Mouse (Mus musculus) midbrain, embryonic 14.5 days (tissue): Measurements from ENCODE around the gene Cdk9. TPM values are rescaled to one million over a fixed set of nuclear protein-coding genes. Genes with fewer than 3 reads are reported as not detected.
A peak's percentile ranks its signal among the peaks of the same experiment; 100 is the strongest.

Experiments
- ATAC-seq: fragments of 200-750 bp; cut with Nextera tagmentation; 2 replicates; pipeline ENCODE4 v1.8.0; 2017; ENCODE audit warnings: moderate number of reproducible peaks, moderate library complexity; ENCODE audit not compliant: low FRiP score, low TSS enrichment
- DNase-seq: peaks from one replicate; pipeline ENCODE4 v3.0.0-alpha.2; 2015
- H3K27ac ChIP-seq: fragments of 300-500 bp; sonication (generic); replicated peaks from 2 replicates; pipeline ENCODE4 v1.5.1; 2014; ENCODE audit warnings: mild to moderate bottlenecking, low read depth, low read length, moderate library complexity
- H3K27me3 ChIP-seq: fragments of 300-500 bp; sonication (generic); 2 replicates; pipeline ENCODE4 v1.6.1; 2014; ENCODE audit warnings: low read length, control low read depth, mixed read lengths; ENCODE audit not compliant: control insufficient read depth, insufficient read depth
- H3K36me3 ChIP-seq: fragments of 300-500 bp; sonication (generic); 2 replicates; pipeline ENCODE4 v1.6.1; 2014; ENCODE audit warnings: low read length, control low read depth; ENCODE audit not compliant: control insufficient read depth, insufficient read depth
- H3K4me1 ChIP-seq: fragments of 300-500 bp; sonication (generic); 2 replicates; pipeline ENCODE4 v1.6.1; 2014; ENCODE audit warnings: mild to moderate bottlenecking, antibody characterized with exemption, low read length, control low read depth; ENCODE audit not compliant: control insufficient read depth, insufficient read depth
- H3K4me2 ChIP-seq: fragments of 300-500 bp; sonication (generic); 2 replicates; pipeline ENCODE4 v1.6.1; 2014; ENCODE audit warnings: mild to moderate bottlenecking, low read length, moderate library complexity
- H3K4me3 ChIP-seq: fragments of 300-500 bp; sonication (generic); replicated peaks from 2 replicates; pipeline ENCODE4 v1.5.1; 2014; ENCODE audit warnings: low read depth, low read length
- H3K9ac ChIP-seq: fragments of 300-500 bp; sonication (generic); replicated peaks from 2 replicates; pipeline ENCODE4 v1.6.1; 2014; ENCODE audit warnings: mild to moderate bottlenecking, low read length, moderate library complexity
- H3K9me3 ChIP-seq: fragments of 300-500 bp; sonication (generic); 2 replicates; pipeline ENCODE4 v1.6.1; 2016; ENCODE audit warnings: low read length, control low read depth, mixed read lengths; ENCODE audit not compliant: control insufficient read depth
- WGBS: fragments of 180-500 bp; shearing (Covaris S2); extraction: QIAGEN DNeasy Blood & Tissue Kit; methylation state at CpG from one replicate; pipeline ENCODE4 v1.1.7; 2014; 5-methylcytosine and 5-hydroxymethylcytosine counted together
- polyA plus RNA-seq: library from polyadenylated mRNA; unstranded; fragments of >200 nt; fragmentation: Nextera tagmentation; extraction: Ambion mirVana; gene quantifications from 2 replicates; pipeline ENCODE4 v1.2.1, GENCODE M21; 2014

Gene Cdk9
- polyA plus RNA-seq, 1 experiment from 2014 or later, result 61.4 TPM

GRCm38 (mm10) chr2:32739311-32739710, 26.4 kb upstream of the Cdk9 start:
- Histone ChIP-seq H3K36me3 (0 out of 2 replicates have a peak, but pooled peaks cover 3% of the 10 kb centered on the region), H3K9me3 (no peaks in the 10 kb centered on the region), H3K4me3 (no peak overlapping the region), H3K4me2 (no peak overlapping the region), H3K27ac (no peak overlapping the region), H3K9ac (no peak overlapping the region), H3K27me3 (no peaks in the 10 kb centered on the region), H3K4me1 (peaks cover 18% of the 10 kb centered on the region)
- WGBS, result 72% methylated on average over 4 of the region's 4 CpGs
- ATAC-seq (no peak), DNase-seq (no peak)

- no peak overlapping the region for H3K4me2 ChIP-seq
- no peak overlapping the region for H3K27ac ChIP-seq
- no peaks in the 10 kb centered on the region for H3K36me3 ChIP-seq
- no peak overlapping the region for H3K9ac ChIP-seq
- H3K27me3 ChIP-seq, result no peaks in the 10 kb centered on the region
- no peak overlapping the region for H3K4me3 ChIP-seq
- DNase-seq (no peak), ATAC-seq (no peak)
- H3K4me1 ChIP-seq, result peaks cover 9% of the 10 kb centered on the region; the same call in 1 of the 2 replicates
- no peaks in the 10 kb centered on the region for H3K9me3 ChIP-seq
- WGBS, result 55% methylated on average over 6 of the region's 6 CpGs
These were observed 24.1 kb upstream of the Cdk9 start for GRCm38 (mm10) chr2:32737008-32737407.

- Histone ChIP-seq H3K9ac (no peak overlapping the region), H3K4me2 (no peak overlapping the region), H3K27ac (no peak overlapping the region), H3K27me3 (no peaks in the 10 kb centered on the region), H3K9me3 (no peaks in the 10 kb centered on the region), H3K4me1 (peaks cover 9% of the 10 kb centered on the region; the same call in 1 of the 2 replicates), H3K36me3 (no peaks in the 10 kb centered on the region), H3K4me3 (no peak overlapping the region)
- no peak for ATAC-seq
- WGBS, result 40% methylated on average over 3 of the region's 3 CpGs
- DNase-seq, result no peak
These were observed 23.5 kb upstream of the Cdk9 start for GRCm38 (mm10) chr2:32736306-32736829.

GRCm38 (mm10) chr2:32734933-32735332, 22.1 kb upstream of the Cdk9 start:
- DNase-seq, result no peak
- 0 out of 2 replicates have a peak overlapping the region, but pooled peaks have one; percentile 6 for H3K9ac ChIP-seq
- no peaks in the 10 kb centered on the region for H3K27me3 ChIP-seq
- no peak for ATAC-seq
- no peaks in the 10 kb centered on the region for H3K4me1 ChIP-seq
- 64% methylated on average over 4 of the region's 4 CpGs for WGBS
- no peak overlapping the region for H3K4me3 ChIP-seq
- no peak overlapping the region; the same call in 1 of the 2 replicates for H3K27ac ChIP-seq
- no peak overlapping the region for H3K4me2 ChIP-seq
- no peaks in the 10 kb centered on the region for H3K36me3 ChIP-seq
- no peaks in the 10 kb centered on the region for H3K9me3 ChIP-seq

- H3K9ac ChIP-seq, result 0 out of 2 replicates have a peak overlapping the region, but pooled peaks have one; percentile 6
- no peak overlapping the region for H3K4me2 ChIP-seq
- peak overlapping the region; percentile 13; the same call in 1 of the 2 replicates for H3K27ac ChIP-seq
- H3K27me3 ChIP-seq, result no peaks in the 10 kb centered on the region
- no peaks in the 10 kb centered on the region for H3K36me3 ChIP-seq
- 37% methylated on average over 4 of the region's 4 CpGs for WGBS
- no peaks in the 10 kb centered on the region for H3K4me1 ChIP-seq
- no peak overlapping the region for H3K4me3 ChIP-seq
- no peaks in the 10 kb centered on the region for H3K9me3 ChIP-seq
- ATAC-seq (no peak), DNase-seq (no peak)
These were observed 21.6 kb upstream of the Cdk9 start for GRCm38 (mm10) chr2:32734480-32734879.

GRCm38 (mm10) chr2:32732695-32733094, 19.8 kb upstream of the Cdk9 start:
- H3K4me2 ChIP-seq, result no peak overlapping the region
- WGBS, result 78% methylated on average over 6 of the region's 6 CpGs
- H3K4me3 ChIP-seq, result no peak overlapping the region
- no peaks in the 10 kb centered on the region for H3K27me3 ChIP-seq
- no peaks in the 10 kb centered on the region for H3K9me3 ChIP-seq
- no peaks in the 10 kb centered on the region for H3K36me3 ChIP-seq
- no peak overlapping the region for H3K27ac ChIP-seq
- H3K4me1 ChIP-seq, result no peaks in the 10 kb centered on the region
- DNase-seq (no peak), ATAC-seq (no peak)
- H3K9ac ChIP-seq, result no peak overlapping the region

GRCm38 (mm10) chr2:32731911-32732310, 19.0 kb upstream of the Cdk9 start:
- Histone ChIP-seq H3K27me3 (no peaks in the 10 kb centered on the region), H3K4me3 (no peak overlapping the region), H3K4me1 (0 out of 2 replicates have a peak, but pooled peaks cover 2% of the 10 kb centered on the region), H3K9me3 (no peaks in the 10 kb centered on the region), H3K9ac (0 out of 2 replicates have a peak overlapping the region, but pooled peaks have one; percentile 26), H3K36me3 (no peaks in the 10 kb centered on the region), H3K27ac (no peak overlapping the region), H3K4me2 (no peak overlapping the region)
- ATAC-seq (no peak), DNase-seq (no peak)
- 70% methylated on average over 4 of the region's 4 CpGs for WGBS

GRCm38 (mm10) chr2:32730854-32731253, 18.0 kb upstream of the Cdk9 start:
- H3K27ac ChIP-seq, result no peak overlapping the region

GRCm38 (mm10) chr2:32729547-32729946, 16.7 kb upstream of the Cdk9 start:
- no peaks in the 10 kb centered on the region for H3K27me3 ChIP-seq
- no peak overlapping the region for H3K9ac ChIP-seq
- 81% methylated on average over 4 of the region's 4 CpGs for WGBS
- no peaks in the 10 kb centered on the region for H3K36me3 ChIP-seq
- no peak overlapping the region for H3K4me3 ChIP-seq
- DNase-seq (no peak), ATAC-seq (no peak)
- 0 out of 2 replicates have a peak, but pooled peaks cover 3% of the 10 kb centered on the region for H3K4me1 ChIP-seq
- H3K27ac ChIP-seq, result no peak overlapping the region
- no peaks in the 10 kb centered on the region for H3K9me3 ChIP-seq
- H3K4me2 ChIP-seq, result peak overlapping the region; percentile 15

More at GRCm38 (mm10) chr2:32730854-32731253, 18.0 kb upstream of the Cdk9 start:
- DNase-seq (no peak), ATAC-seq (no peak)
- Histone ChIP-seq H3K9me3 (no peaks in the 10 kb centered on the region), H3K9ac (no peak overlapping the region), H3K36me3 (no peaks in the 10 kb centered on the region), H3K4me1 (0 out of 2 replicates have a peak, but pooled peaks cover 3% of the 10 kb centered on the region), H3K4me3 (no peak overlapping the region), H3K4me2 (no peak overlapping the region), H3K27me3 (no peaks in the 10 kb centered on the region)
- WGBS, result 68% methylated on average over 11 of the region's 11 CpGs
